Mouse (Mus musculus) thymus, adult 2 months (tissue): Measurements from ENCODE around the gene Psmd14. TPM values are rescaled to one million over a fixed set of nuclear protein-coding genes. Genes with fewer than 3 reads are reported as not detected.

Experiments used
- DNase-seq: peaks from one replicate; pipeline ENCODE4 v3.0.0; 2021
- H3K27ac ChIP-seq: fragments of 200-500 bp; 2 replicates; pipeline ENCODE4 v1.5.1; 2012; ENCODE audit warnings: low read length, control low read depth; ENCODE audit not compliant: control insufficient read depth, insufficient read depth
- H3K27me3 ChIP-seq: fragments of 200-500 bp; 2 replicates; pipeline ENCODE4 v1.6.1; 2012; ENCODE audit warnings: mild to moderate bottlenecking, low read length, moderate library complexity, mixed read lengths; ENCODE audit not compliant: control insufficient read depth, insufficient read depth
- H3K36me3 ChIP-seq: fragments of 200-500 bp; 2 replicates; pipeline ENCODE4 v1.6.1; 2012; ENCODE audit warnings: mild to moderate bottlenecking, low read length, moderate library complexity; ENCODE audit not compliant: control insufficient read depth, insufficient read depth
- H3K4me1 ChIP-seq: fragments of 200-500 bp; replicated peaks from 2 replicates; pipeline ENCODE4 v1.6.1; 2012; ENCODE audit warnings: low read length; ENCODE audit not compliant: control insufficient read depth, insufficient read depth
- H3K4me3 ChIP-seq: fragments of 200-500 bp; 2 replicates; pipeline ENCODE4 v1.5.1; 2012; ENCODE audit warnings: mild to moderate bottlenecking, low read length, control low read depth, moderate library complexity; ENCODE audit not compliant: control insufficient read depth, insufficient read depth
- CTCF ChIP-seq: fragments of 200-500 bp; IDR thresholded peaks from 2 replicates; pipeline ENCODE4 v1.5.1; 2012; ENCODE audit warnings: mild to moderate bottlenecking, control low read depth, low read length, moderate library complexity, borderline replicate concordance; ENCODE audit not compliant: control insufficient read depth, poor library complexity, insufficient read depth; ENCODE audit errors: extremely low read depth
- POLR2A ChIP-seq: fragments of 200-500 bp; IDR thresholded peaks from 2 replicates; pipeline ENCODE4 v1.6.1; 2012; ENCODE audit warnings: mild to moderate bottlenecking, low read length, control low read depth, moderate library complexity; ENCODE audit not compliant: control insufficient read depth, poor library complexity, insufficient read depth; ENCODE audit errors: extremely low read depth
- WGBS: fragments of 180-500 bp; shearing (Covaris S2); methylation state at CpG from one replicate; pipeline ENCODE4 v1.1.7; 2018; 5-methylcytosine and 5-hydroxymethylcytosine counted together
- polyA plus RNA-seq: library from polyadenylated mRNA; depleted of rRNA; stranded (reverse); fragments of >200 nt; gene quantifications from 2 replicates; pipeline ENCODE4 v1.2.3, GENCODE M21; 2012

Psmd14 gene
- polyA plus RNA-seq, 1 experiment, result 26.7 TPM

- Histone ChIP-seq H3K27ac (no peak overlapping the region), H3K4me3 (no peak overlapping the region), H3K36me3 (no peaks in the 10 kb centered on the region), H3K4me1 (peaks cover 13% of the 10 kb centered on the region), H3K27me3 (peaks cover 43% of the 10 kb centered on the region)
- DNase-seq, result no peak
- WGBS, result 3% methylated on average over 121 of the region's 121 CpGs
- TF ChIP-seq CTCF (no peak), POLR2A (no peak)
Observed at GRCm38 (mm10) chr2:61811507-61812421, 100.3 kb downstream of the Psmd14 start.

DNA sequence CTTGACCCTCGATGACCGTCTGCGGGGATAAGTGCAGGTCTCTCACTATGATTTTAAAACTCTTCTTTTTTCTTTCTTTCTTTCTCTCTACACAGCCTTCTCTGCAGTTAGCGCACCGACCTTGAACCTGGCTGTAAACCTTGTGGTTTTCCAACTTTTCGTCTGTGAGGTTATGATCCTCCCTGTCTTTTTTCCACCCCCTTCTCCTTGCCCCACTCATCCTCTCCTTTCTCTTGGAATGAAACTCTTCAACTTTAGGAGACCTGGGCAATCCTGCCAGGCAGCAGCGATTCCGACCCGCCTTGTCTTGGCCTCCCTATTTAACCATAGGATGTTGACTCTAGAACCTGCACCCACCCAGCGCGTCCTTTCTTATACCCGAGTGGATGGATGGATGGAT is 101.0 kb downstream of the Psmd14 start:
- TF ChIP-seq POLR2A (no peak), CTCF (no peak)
- WGBS, result 8% methylated on average over 12 of the region's 12 CpGs
- H3K4me1 ChIP-seq, result peaks cover 11% of the 10 kb centered on the region
- DNase-seq, result no peak
- peaks cover 37% of the 10 kb centered on the region for H3K27me3 ChIP-seq
- H3K36me3 ChIP-seq, result no peaks in the 10 kb centered on the region
- H3K27ac ChIP-seq, result no peak overlapping the region
- H3K4me3 ChIP-seq, result no peak overlapping the region

GRCm38 (mm10) chr2:61813106-61813505 is 101.6 kb downstream of the Psmd14 start:
- Histone ChIP-seq H3K27ac (no peak overlapping the region), H3K27me3 (peaks cover 37% of the 10 kb centered on the region), H3K4me1 (peaks cover 11% of the 10 kb centered on the region), H3K4me3 (no peak overlapping the region), H3K36me3 (no peaks in the 10 kb centered on the region)
- WGBS, result 16% methylated on average over 6 of the region's 6 CpGs
- TF ChIP-seq POLR2A (no peak), CTCF (no peak)
- DNase-seq, result no peak

- 20% methylated on average over 1 of the region's 1 CpGs for WGBS
- peaks cover 36% of the 10 kb centered on the region for H3K27me3 ChIP-seq
Observed at GRCm38 (mm10) chr2:61813521-61813920, 102.0 kb downstream of the Psmd14 start.

GRCm38 (mm10) chr2:61814548-61815473 is 103.3 kb downstream of the Psmd14 start:
- no peak overlapping the region for H3K27ac ChIP-seq
- DNase-seq, result no peak
- H3K27me3 ChIP-seq, result peaks cover 34% of the 10 kb centered on the region
- H3K4me1 ChIP-seq, result peaks cover 11% of the 10 kb centered on the region
- no peak overlapping the region for H3K4me3 ChIP-seq
- 6% methylated on average over 38 of the region's 50 CpGs for WGBS
- H3K36me3 ChIP-seq, result no peaks in the 10 kb centered on the region
- TF ChIP-seq CTCF (no peak), POLR2A (no peak)

More at GRCm38 (mm10) chr2:61813521-61813920, 102.0 kb downstream of the Psmd14 start:
- Histone ChIP-seq H3K27ac (no peak overlapping the region), H3K4me3 (no peak overlapping the region), H3K4me1 (peaks cover 11% of the 10 kb centered on the region), H3K36me3 (no peaks in the 10 kb centered on the region)
- DNase-seq, result no peak
- no peak for TF ChIP-seq POLR2A
- TF ChIP-seq CTCF, result no peak
